Mouse (Mus musculus) urinary bladder, postnatal 14 days (tissue): ENCODE measurements around the gene Arsb.

Source experiments
- DNase-seq: peaks from one replicate; pipeline ENCODE4 v3.0.0; 2021; ENCODE audit warnings: low spot score

Arsb gene

DNA sequence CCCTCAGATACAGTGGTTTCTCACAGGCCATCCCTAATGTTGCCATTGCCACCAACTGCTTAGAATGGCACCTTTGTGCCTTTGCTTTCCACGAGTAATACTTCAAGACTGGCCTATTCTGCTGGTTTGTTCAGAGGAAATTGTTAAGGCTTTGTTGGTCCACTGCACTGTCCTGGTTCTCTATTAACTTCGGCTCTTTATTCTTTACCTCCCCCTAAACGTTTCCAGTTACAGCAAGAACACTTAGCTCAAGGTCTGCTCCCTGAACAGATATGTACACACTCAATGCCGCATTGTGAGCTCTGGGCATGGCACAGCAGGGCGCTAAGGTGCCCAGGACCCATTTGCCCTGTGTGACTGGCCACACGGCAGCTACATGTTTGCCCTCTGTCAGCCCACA is 119.8 kb downstream of the Arsb start:
- DNase-seq: no peak

DNA sequence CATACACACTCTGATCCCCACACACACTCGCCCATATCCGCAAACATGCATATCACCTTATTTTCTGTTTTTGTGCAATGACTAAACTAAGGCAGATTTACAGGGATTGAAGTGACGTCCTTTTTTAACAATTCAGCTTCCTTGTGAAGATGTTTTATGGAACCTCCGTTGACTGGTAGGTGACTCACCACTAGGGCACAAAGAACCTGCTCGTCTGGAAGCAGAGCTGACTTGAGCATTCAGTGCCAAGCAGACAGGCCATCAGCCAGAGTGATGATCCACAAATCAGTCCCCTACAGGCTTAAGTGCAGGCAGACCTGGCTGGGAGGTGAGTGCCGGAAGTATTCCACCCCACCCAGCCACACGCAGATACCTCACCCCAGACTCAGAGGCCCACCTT is 120.7 kb downstream of the Arsb start:
- peak; percentile 29 for DNase-seq

GRCm38 (mm10) chr13:93894105-93894504 is 122.7 kb downstream of the Arsb start:
- no peak for DNase-seq

DNA sequence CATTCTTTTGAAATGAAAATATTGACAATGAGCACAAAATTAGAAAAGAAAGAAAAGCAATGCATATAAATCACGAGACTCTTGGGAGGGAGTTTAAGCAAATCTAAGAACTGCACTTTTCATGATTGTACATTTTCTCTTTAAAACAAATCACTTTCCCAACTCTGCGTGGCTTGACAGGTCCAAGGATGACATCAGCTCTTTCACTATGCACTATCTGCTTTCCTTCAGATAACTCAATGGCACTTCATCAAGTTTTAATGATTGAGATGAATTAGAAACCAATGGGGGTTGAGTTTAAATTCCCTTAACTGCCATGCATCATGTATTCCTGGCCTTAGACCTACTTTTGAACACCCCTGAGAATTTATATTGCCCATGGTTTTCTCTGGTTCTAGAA is 124.0 kb downstream of the Arsb start:
- DNase-seq: no peak

DNA sequence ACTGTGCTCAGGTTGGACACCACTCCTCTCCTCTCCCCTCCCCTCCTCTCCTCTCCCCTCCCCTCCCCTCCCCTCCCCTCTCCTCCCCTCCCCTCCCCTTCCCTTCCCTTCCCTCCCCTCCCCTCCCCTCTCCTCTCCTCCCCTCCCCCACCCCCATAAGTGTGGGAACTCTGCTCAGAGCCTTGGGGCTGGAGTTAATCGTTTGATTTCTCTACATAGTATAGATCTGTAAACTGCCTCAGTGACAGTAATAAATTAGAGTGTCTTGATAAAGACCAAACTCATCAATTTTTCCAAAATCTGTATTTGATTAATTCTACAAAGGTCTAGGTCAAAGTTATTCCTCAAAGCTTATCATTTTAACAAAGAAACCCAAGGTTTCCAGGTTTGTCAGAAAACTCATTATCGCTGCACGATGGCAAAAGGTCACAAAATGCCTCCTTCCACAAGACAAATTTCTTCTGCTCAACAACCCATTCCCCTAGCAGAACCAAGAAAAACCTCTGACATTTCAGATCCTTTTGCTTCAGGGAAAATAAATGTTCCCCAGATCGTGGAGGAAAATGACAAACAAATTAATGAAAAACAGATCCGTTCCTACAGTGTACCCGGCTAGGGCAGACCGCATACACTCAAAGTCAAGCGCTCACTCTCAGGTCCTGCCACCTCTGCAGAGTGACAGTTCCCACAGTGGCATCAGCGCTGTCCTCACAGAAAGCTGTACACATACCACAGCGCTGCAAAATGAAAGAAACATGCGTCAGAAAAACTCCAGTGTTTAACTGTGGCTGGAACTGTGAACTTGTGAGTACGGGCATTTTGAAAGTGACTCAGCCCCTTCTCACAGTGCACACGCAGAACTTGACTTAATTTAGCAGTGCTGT is 126.8 kb downstream of the Arsb start:
- DNase-seq: no peak

GRCm38 (mm10) chr13:93899378-93900256 is 128.2 kb downstream of the Arsb start:
- DNase-seq: no peak

DNA sequence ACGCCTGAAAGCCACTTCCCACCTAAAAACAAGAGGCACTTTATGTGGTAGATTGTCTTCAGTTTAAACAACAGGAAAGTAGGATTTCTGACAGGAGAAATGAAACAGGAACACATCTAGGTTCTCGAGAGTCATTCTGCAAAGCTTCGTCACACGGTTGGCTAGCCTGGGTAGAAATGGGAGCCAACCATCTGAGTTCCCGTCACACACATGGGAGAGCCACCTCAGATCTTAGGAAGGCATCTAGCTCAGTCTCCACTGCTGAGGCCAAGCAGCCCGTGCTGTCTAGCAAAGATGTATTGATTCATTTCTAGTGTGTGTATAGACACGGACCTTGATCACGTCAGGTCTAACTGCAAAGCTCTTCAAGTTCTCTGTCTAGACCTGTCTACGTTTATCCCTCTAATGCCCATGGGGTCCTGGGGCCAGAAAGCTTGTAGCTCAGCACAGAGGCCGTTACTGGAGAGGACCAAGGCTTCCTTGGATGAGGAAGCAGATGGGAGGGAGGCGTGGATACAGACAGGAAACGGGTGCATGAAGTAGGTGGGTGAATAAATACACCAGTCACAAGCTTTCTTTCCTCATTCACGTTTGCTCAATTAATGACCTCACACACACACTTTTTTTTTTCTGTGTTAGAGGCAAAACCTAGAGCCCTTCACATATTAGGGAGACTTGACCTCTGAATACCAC is 129.7 kb downstream of the Arsb start:
- DNase-seq: no peak

DNA sequence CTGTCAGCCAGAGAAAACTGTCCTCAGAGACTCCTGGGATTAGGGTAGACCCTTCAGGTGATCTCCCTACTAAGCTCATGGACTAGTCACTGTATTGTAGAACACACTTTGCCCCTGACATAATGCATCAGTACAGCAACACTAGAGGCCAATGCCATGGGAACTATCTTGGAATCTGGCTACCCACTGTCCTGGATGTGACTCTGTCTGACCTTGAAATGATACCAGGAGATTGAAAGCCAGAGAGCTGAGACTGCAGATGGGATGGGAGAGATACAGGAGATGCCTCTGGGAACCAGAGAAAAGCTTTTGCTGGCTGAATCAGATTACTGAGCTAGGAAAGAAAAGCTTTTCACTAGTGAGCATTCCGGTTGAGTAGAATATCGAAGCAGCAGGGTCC is 130.7 kb downstream of the Arsb start:
- DNase-seq: no peak

DNA sequence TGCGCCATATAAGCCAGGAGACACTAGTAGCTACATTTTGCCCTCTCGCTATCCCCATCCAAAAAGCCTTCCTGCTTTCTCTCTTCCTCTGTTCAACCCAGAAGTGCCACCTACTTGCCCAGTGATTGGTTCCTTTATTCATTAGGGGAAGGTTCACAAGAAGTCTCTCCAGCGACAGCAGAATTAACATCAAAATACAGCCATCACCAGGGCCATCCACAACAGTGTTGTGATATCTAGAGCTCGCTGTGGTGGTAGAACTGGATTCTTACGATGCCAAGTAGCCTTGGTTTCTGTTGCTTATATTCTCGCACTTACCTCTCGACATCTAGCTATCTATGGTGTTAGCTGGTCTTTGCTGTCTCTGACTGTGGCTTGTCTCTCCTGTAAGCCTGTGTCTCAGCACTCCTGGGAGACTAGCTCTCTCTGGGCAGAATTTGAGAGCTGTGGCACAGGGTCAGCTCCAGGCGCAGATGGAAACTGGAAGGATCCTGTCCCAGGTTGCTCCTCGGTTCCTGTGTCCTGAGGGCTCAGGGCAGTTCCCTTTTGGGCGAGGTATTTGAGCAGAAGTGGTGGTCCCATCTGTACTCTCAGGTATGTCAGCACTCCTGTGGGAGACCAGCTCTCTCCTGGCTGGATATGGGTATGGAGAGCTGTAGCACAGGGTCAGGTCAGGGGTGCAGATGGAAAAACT is 135.3 kb downstream of the Arsb start:
- DNase-seq: no peak

DNA sequence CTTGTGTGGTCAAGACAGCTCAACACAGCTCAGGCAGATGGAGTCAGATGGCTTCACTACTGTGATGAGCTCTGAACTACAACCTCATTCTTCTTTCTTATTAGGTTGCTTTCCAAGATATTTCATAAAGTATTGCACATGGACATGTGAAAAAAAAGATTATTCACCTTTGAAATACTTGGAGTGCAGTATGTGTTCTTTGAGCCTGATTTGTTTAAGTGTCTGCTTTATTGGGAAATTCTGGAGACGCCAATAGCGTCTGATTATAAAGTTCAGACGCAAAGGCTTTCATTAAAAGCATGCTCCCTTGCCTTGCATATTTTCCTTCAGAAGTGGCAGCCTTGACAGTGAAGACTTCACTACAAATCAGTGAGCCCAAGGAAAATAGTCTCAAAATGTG is 136.5 kb downstream of the Arsb start:
- DNase-seq: no peak

GRCm38 (mm10) chr13:93909847-93910246 is 138.4 kb downstream of the Arsb start:
- DNase-seq: no peak

GRCm38 (mm10) chr13:93911037-93911436 is 139.6 kb downstream of the Arsb start:
- no peak for DNase-seq

- DNase-seq: no peak
Observed at GRCm38 (mm10) chr13:93912326-93912915, 141.0 kb downstream of the Arsb start.

GRCm38 (mm10) chr13:93914206-93914605 is 142.8 kb downstream of the Arsb start:
- DNase-seq: no peak

DNA sequence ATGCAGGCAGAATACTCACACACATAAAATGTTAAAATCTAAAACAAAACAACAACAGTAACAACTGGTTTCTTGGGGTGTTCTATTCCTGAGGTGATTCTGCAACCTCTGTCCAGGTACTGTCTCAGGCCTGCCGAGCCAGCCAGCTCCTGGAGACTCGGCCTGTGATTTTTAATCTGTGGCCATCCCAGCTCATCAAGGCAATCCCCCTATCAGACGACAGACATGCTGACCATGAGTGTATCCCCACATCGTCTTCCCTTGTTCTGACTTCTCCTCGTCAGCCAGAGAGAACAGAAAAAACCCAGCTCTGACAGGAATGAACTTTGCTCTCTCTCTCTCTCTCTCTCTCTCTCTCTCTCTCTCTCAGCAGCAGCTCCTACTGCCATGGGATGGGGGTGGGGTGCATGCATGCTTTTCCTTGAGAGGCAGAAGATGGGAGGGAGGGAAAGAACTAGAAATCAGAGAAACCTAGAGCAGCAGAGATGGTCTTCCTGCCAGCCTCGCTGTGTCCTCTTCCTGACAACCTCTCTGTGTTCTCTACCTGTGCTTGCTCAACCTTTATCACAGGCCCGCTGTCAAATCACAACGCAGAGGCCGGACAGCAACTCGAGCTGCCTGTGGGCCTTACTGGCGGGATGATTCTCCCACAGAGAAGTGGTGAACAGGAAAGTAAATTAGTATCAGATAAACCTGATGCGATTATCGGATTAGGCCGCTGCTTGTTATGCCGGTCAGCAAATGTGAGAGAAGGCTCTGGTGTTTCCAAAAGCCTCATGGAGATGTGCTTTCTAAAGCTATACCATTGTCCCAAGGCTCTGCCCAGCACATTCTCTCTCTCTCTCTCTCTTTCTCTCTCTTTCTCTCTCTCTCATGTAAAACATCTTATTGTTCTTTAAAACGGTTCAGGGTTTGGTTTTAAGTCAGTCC is 144.5 kb downstream of the Arsb start:
- no peak for DNase-seq

DNA sequence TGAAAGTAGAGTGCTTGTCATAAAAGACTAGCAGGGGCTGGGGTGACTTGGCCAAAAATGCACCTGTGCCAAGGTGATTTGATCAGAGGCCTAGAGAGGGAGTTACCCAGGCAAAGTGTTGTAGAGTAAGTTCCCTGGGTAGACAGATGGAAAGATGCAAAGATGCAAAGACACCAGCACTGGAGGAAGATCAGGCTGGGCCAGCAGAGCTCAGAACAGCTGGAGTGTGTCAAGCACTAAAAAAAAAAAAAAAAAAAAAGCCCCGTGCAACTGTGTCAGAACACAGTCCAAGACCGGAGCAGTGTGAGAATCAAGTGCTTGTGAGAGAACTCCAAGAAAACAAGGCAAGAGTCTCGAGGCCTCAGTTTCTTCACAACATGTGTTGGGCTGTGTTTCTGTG is 148.1 kb downstream of the Arsb start:
- DNase-seq: no peak

- no peak for DNase-seq
Observed at GRCm38 (mm10) chr13:93920080-93920785, 148.8 kb downstream of the Arsb start.

GRCm38 (mm10) chr13:93920786-93921300 is 149.4 kb downstream of the Arsb start:
- no peak for DNase-seq

GRCm38 (mm10) chr13:93921831-93922565 is 150.6 kb downstream of the Arsb start:
- DNase-seq: no peak
